Mouse (Mus musculus) limb, embryonic 11.5 days (tissue): Measurements from ENCODE around the gene Zfp78. TPM values are rescaled to one million over a fixed set of nuclear protein-coding genes. Genes with fewer than 3 reads are reported as not detected.
A peak's percentile ranks its signal among the peaks of the same experiment; 100 is the strongest.

Source experiments
- ATAC-seq: fragments of 200-750 bp; cut with Nextera tagmentation; 2 replicates; pipeline ENCODE4 v1.8.0; 2017; ENCODE audit warnings: low read depth; ENCODE audit not compliant: insufficient number of reproducible peaks, low FRiP score, low TSS enrichment
- DNase-seq: peaks from one replicate; pipeline ENCODE4 v3.0.0-alpha.2; 2015; ENCODE audit warnings: low spot score
- H3K27ac ChIP-seq: fragments of 300-500 bp; sonication (generic); replicated peaks from 2 replicates; pipeline ENCODE4 v1.5.1; 2014; ENCODE audit warnings: low read depth, mild to moderate bottlenecking, low read length
- H3K27me3 ChIP-seq: fragments of 300-500 bp; sonication (generic); 2 replicates; pipeline ENCODE4 v1.6.1; 2014; ENCODE audit warnings: mild to moderate bottlenecking, low read length, mixed read lengths; ENCODE audit not compliant: control insufficient read depth, insufficient read depth
- H3K36me3 ChIP-seq: fragments of 300-500 bp; sonication (generic); 2 replicates; pipeline ENCODE4 v1.6.1; 2014; ENCODE audit warnings: mild to moderate bottlenecking, low read length, moderate library complexity, mixed read lengths; ENCODE audit not compliant: control insufficient read depth, insufficient read depth
- H3K4me1 ChIP-seq: fragments of 300-500 bp; sonication (generic); 2 replicates; pipeline ENCODE4 v1.6.1; 2014; ENCODE audit warnings: low read length, mixed read lengths; ENCODE audit not compliant: control insufficient read depth, insufficient read depth
- H3K4me2 ChIP-seq: fragments of 300-500 bp; sonication (generic); 2 replicates; pipeline ENCODE4 v1.6.1; 2014; ENCODE audit warnings: low read depth, mild to moderate bottlenecking, moderate library complexity; ENCODE audit not compliant: severe bottlenecking
- H3K4me3 ChIP-seq: fragments of 300-500 bp; sonication (generic); 2 replicates; pipeline ENCODE4 v1.5.1; 2014; ENCODE audit warnings: low read depth, low read length
- H3K9ac ChIP-seq: fragments of 300-500 bp; sonication (generic); 2 replicates; pipeline ENCODE4 v1.6.1; 2014; ENCODE audit warnings: mild to moderate bottlenecking, low read length
- H3K9me3 ChIP-seq: fragments of 300-500 bp; sonication (generic); 2 replicates; pipeline ENCODE4 v1.6.1; 2016; ENCODE audit warnings: low read length; ENCODE audit not compliant: control insufficient read depth
- WGBS: fragments of 180-500 bp; shearing (Covaris S2); extraction: QIAGEN DNeasy Blood & Tissue Kit; methylation state at CpG from one replicate; pipeline ENCODE4 v1.1.7; 2014; 5-methylcytosine and 5-hydroxymethylcytosine counted together
- polyA plus RNA-seq: library from polyadenylated mRNA; unstranded; fragments of >200 nt; fragmentation: Nextera tagmentation; extraction: Ambion mirVana; gene quantifications from 2 replicates; pipeline ENCODE4 v1.2.1, GENCODE M21; 2014

Gene Zfp78
- polyA plus RNA-seq, 1 experiment from 2014 or later: 1.6 TPM

GRCm38 (mm10) chr7:6410043-6410442 lies 47.0 kb downstream of the Zfp78 start, which contains the start of gene Gm20715:
TSS of gene Gm20715 (plus strand) at chr7:6410277.
- 2% methylated on average over 17 of the region's 17 CpGs for WGBS
- DNase-seq (peak; percentile 99), ATAC-seq (peak; percentile 87)
- H3K27ac ChIP-seq: no peak within 1 kb of the TSS
- no peaks in the 10 kb centered on the region for H3K27me3 ChIP-seq
- no peak within 1 kb of the TSS for H3K4me2 ChIP-seq
- no peaks in the 10 kb centered on the region for H3K4me1 ChIP-seq
- no peaks in the 10 kb centered on the region for H3K9me3 ChIP-seq
- no peak within 1 kb of the TSS for H3K4me3 ChIP-seq
- no peak within 1 kb of the TSS for H3K9ac ChIP-seq
- no peaks in the 10 kb centered on the region for H3K36me3 ChIP-seq

GRCm38 (mm10) chr7:6414626-6415441 lies 51.8 kb downstream of the Zfp78 start:
- Histone ChIP-seq H3K27me3 (no peaks in the 10 kb centered on the region), H3K9me3 (no peaks in the 10 kb centered on the region), H3K4me1 (no peaks in the 10 kb centered on the region), H3K9ac (no peak overlapping the region), H3K4me3 (no peak overlapping the region), H3K36me3 (no peaks in the 10 kb centered on the region), H3K27ac (no peak overlapping the region), H3K4me2 (no peak overlapping the region)
- ATAC-seq: no peak
- DNase-seq: no peak
- 6% methylated on average over 21 of the region's 22 CpGs for WGBS

- ATAC-seq: no peak
- Histone ChIP-seq H3K9me3 (no peaks in the 10 kb centered on the region), H3K9ac (no peak overlapping the region), H3K4me3 (no peak overlapping the region), H3K36me3 (no peaks in the 10 kb centered on the region), H3K27me3 (no peaks in the 10 kb centered on the region), H3K27ac (no peak overlapping the region), H3K4me2 (no peak overlapping the region), H3K4me1 (no peaks in the 10 kb centered on the region)
- DNase-seq: no peak
- WGBS: 18% methylated on average over 8 of the region's 8 CpGs
These were observed 52.3 kb downstream of the Zfp78 start for GRCm38 (mm10) chr7:6415442-6415787.

GRCm38 (mm10) chr7:6419894-6420293 lies 56.8 kb downstream of the Zfp78 start:
- Histone ChIP-seq H3K4me2 (no peak overlapping the region), H3K36me3 (no peaks in the 10 kb centered on the region), H3K4me3 (no peak overlapping the region), H3K27ac (no peak overlapping the region), H3K27me3 (no peaks in the 10 kb centered on the region), H3K9me3 (no peaks in the 10 kb centered on the region), H3K4me1 (no peaks in the 10 kb centered on the region), H3K9ac (no peak overlapping the region)
- DNase-seq (no peak), ATAC-seq (no peak)
- 80% methylated on average over 6 of the region's 6 CpGs for WGBS

- WGBS: 89% methylated on average over 3 of the region's 3 CpGs
- ATAC-seq (no peak), DNase-seq (no peak)
- H3K4me2 ChIP-seq: no peak overlapping the region
- no peaks in the 10 kb centered on the region for H3K27me3 ChIP-seq
- H3K27ac ChIP-seq: no peak overlapping the region
- no peaks in the 10 kb centered on the region; the same call in 1 of the 2 replicates for H3K9me3 ChIP-seq
- H3K4me1 ChIP-seq: no peaks in the 10 kb centered on the region
- H3K4me3 ChIP-seq: no peak overlapping the region
- H3K36me3 ChIP-seq: no peaks in the 10 kb centered on the region
- H3K9ac ChIP-seq: no peak overlapping the region
These were observed 66.3 kb downstream of the Zfp78 start for GRCm38 (mm10) chr7:6429381-6429780.

GRCm38 (mm10) chr7:6430342-6430741 lies 67.3 kb downstream of the Zfp78 start:
- Histone ChIP-seq H3K27ac (no peak overlapping the region), H3K36me3 (no peaks in the 10 kb centered on the region), H3K27me3 (no peaks in the 10 kb centered on the region), H3K4me2 (no peak overlapping the region), H3K4me3 (no peak overlapping the region), H3K9me3 (no peaks in the 10 kb centered on the region; the same call in 1 of the 2 replicates), H3K9ac (no peak overlapping the region), H3K4me1 (no peaks in the 10 kb centered on the region)
- ATAC-seq (no peak), DNase-seq (peak; percentile 40)
- WGBS: 47% methylated on average over 2 of the region's 2 CpGs

Other genes starting within 250 kb of the Zfp78 start
- gene Zfp787, start 207.3 kb upstream of the Zfp78 start, polyA plus RNA-seq: 13.2 and 14.7 TPM in 2 replicates
- gene Zfp444, start 191.1 kb upstream of the Zfp78 start, polyA plus RNA-seq: 71.6 and 79.7 TPM in 2 replicates
- gene Galp, start 166.2 kb upstream of the Zfp78 start, polyA plus RNA-seq: not detected in 2 replicates
- not detected in 2 replicates for gene Zscan5b, start 141.0 kb upstream of the Zfp78 start, polyA plus RNA-seq
- not detected in 2 replicates for gene Epp13, start 110.6 kb upstream of the Zfp78 start, polyA plus RNA-seq
- 7.4 and 9.0 TPM in 2 replicates for gene Zfp667, start 76.7 kb upstream of the Zfp78 start, polyA plus RNA-seq
- gene Zfp583, start 32.0 kb upstream of the Zfp78 start, polyA plus RNA-seq: 6.9 and 7.8 TPM in 2 replicates
- gene Gm3854, start 19.5 kb upstream of the Zfp78 start, polyA plus RNA-seq: 2.2 and 2.3 TPM in 2 replicates
- 10.2 and 10.4 TPM in 2 replicates for gene Zfp28, start 20.0 kb downstream of the Zfp78 start, polyA plus RNA-seq
- gene Smim17, start 35.4 kb downstream of the Zfp78 start, polyA plus RNA-seq: 0.24 and 0.32 TPM in 2 replicates
- not detected in 2 replicates for gene Gm20715, start 47.0 kb downstream of the Zfp78 start, polyA plus RNA-seq
- gene Olfr1344, start 75.4 kb downstream of the Zfp78 start, polyA plus RNA-seq: not detected in 2 replicates
- gene Olfr1336, start 92.9 kb downstream of the Zfp78 start, polyA plus RNA-seq: not detected in 2 replicates
- not detected in 2 replicates for gene Olfr1346, start 103.8 kb downstream of the Zfp78 start, polyA plus RNA-seq
- not detected in 2 replicates for gene Olfr5, start 123.7 kb downstream of the Zfp78 start, polyA plus RNA-seq
- not detected in 2 replicates for gene Olfr1347, start 136.5 kb downstream of the Zfp78 start, polyA plus RNA-seq
- gene Olfr1348, start 145.5 kb downstream of the Zfp78 start, polyA plus RNA-seq: not detected in 2 replicates
- gene Olfr1349, start 159.7 kb downstream of the Zfp78 start, polyA plus RNA-seq: not detected in 2 replicates
- gene Olfr1350, start 201.6 kb downstream of the Zfp78 start, polyA plus RNA-seq: not detected in 2 replicates